Mouse (Mus musculus): ENCODE data around the gene Hist1h1b.
"Not testable (repeated sequence)": the region's sequence is repeated elsewhere in the genome, so short reads cannot be mapped to it uniquely, and the experiment has no call there.

DNA sequence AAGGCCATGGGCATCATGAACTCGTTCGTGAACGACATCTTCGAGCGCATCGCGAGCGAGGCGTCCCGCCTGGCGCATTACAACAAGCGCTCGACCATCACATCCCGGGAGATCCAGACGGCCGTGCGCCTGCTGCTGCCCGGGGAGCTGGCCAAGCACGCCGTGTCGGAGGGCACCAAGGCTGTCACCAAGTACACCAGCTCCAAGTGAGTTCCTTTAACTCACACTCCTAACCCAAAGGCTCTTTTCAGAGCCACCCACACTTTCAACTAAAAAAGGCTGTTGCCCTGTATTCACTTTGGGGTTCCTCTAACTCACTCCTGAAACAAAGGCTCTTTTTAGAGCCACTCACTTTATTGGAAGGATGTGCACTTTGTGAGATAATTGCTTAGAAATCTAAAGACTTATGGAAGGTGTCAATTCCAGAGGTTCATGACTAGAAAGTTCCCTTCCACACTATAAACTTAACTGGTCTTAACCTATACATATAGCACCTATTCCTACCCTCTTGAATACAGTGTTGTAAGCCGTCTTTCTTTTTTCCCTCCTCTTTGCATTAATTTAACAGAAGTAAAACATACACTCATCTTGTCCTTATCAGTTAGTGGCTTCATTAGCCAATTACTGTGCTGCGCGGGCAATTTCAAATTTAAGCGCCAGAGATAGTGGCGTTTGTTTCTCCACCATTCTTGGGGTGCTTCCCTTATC is 26.0 kb downstream of the Hist1h1b start:
- TF ChIP-seq CTCF (IDR thresholded peaks at IDR 0.05; ENCODE audit: low read depth); EP300 (optimal IDR thresholded peaks at IDR 0.05): not testable (repeated sequence)
